Mouse (Mus musculus): ENCODE measurements around the gene 4921501E09Rik. TPM values are rescaled to one million over a fixed set of nuclear protein-coding genes. Genes with fewer than 3 reads are reported as not detected.
"Not testable (repeated sequence)": the region's sequence is repeated elsewhere in the genome, so short reads cannot be mapped to it uniquely, and the experiment has no call there.

Gene 4921501E09Rik
- not detected in 2 replicates for polyA plus RNA-seq (2016; fragmentation: Nextera tagmentation; extraction: Ambion mirVana)

DNA sequence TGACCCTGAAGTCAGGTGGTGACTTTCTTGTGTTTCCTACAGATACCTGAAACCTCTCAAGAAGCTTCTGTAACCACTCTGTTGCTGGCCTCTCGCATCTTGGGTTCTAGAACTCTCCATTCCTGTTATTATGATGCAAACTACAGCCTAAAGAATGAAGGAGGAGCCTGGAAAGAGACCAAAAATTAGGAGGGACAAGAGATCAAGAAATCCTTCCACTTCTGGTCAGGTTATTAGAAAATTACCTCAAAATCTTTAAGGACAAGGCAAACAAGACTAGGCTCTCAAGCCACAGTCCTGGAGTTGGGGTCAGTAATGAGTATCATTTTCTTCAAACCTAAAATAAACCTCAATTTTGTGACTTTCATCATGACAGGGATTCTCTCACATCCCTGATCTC lies at the start of gene 4921501E09Rik:
Gene 4921501E09Rik, minus strand, starts transcription at position 101 of the 400 bp plus-strand sequence.
- 41% methylated on average over 1 of the region's 1 CpGs for WGBS
- H3K27me3 ChIP-seq = no peaks in the 10 kb centered on the region
- H3K9me3 ChIP-seq = no peaks in the 10 kb centered on the region
- H3K36me3 ChIP-seq = no peaks in the 10 kb centered on the region
- H3K4me2 ChIP-seq = no peak within 1 kb of the TSS
- no peak for ATAC-seq (ENCODE audit: insufficient number of reproducible peaks, insufficient read depth, low FRiP score, low TSS enrichment, low read depth)
- no peak within 1 kb of the TSS for H3K9ac ChIP-seq (replicated peaks)
- H3K4me3 ChIP-seq (replicated peaks) = no peak within 1 kb of the TSS
- no peak within 1 kb of the TSS for H3K27ac ChIP-seq
- H3K4me1 ChIP-seq (replicated peaks) = no peaks in the 10 kb centered on the region

- no peak overlapping the region for H3K4me3 ChIP-seq (replicated peaks)
- H3K4me1 ChIP-seq (replicated peaks) = peaks cover 9% of the 10 kb centered on the region
- ATAC-seq (ENCODE audit: insufficient number of reproducible peaks, insufficient read depth, low FRiP score, low TSS enrichment, low read depth) = no peak
- H3K9me3 ChIP-seq = no peaks in the 10 kb centered on the region
- no peak overlapping the region for H3K4me2 ChIP-seq
- H3K36me3 ChIP-seq = no peaks in the 10 kb centered on the region; the same call in 1 of the 2 replicates
- WGBS = 89% methylated on average over 2 of the region's 2 CpGs
- H3K27me3 ChIP-seq = no peaks in the 10 kb centered on the region
- no peak overlapping the region for H3K27ac ChIP-seq
- no peak overlapping the region for H3K9ac ChIP-seq (replicated peaks)
These were observed 29.5 kb upstream of the 4921501E09Rik start for GRCm38 (mm10) chr17:33097396-33097795.

- H3K27me3 ChIP-seq = no peaks in the 10 kb centered on the region
- H3K4me3 ChIP-seq (replicated peaks) = peak overlapping the region; percentile 59
- no peaks in the 10 kb centered on the region for H3K36me3 ChIP-seq
- no peaks in the 10 kb centered on the region for H3K9me3 ChIP-seq
- WGBS = 3% methylated on average over 31 of the region's 31 CpGs
- H3K9ac ChIP-seq (replicated peaks) = peak overlapping the region; percentile 68
- peaks cover 9% of the 10 kb centered on the region for H3K4me1 ChIP-seq (replicated peaks)
- ATAC-seq (ENCODE audit: insufficient number of reproducible peaks, insufficient read depth, low FRiP score, low TSS enrichment, low read depth) = peak; percentile 54; the same call in 1 of the 2 replicates
- peak overlapping the region; percentile 71 for H3K4me2 ChIP-seq
- H3K27ac ChIP-seq = peak overlapping the region; percentile 84
These were observed 24.7 kb upstream of the 4921501E09Rik start for GRCm38 (mm10) chr17:33092391-33093193.

GRCm38 (mm10) chr17:33091630-33092029 lies 23.8 kb upstream of the 4921501E09Rik start:
- 97% methylated on average over 1 of the region's 1 CpGs for WGBS
- peaks cover 9% of the 10 kb centered on the region for H3K4me1 ChIP-seq (replicated peaks)
- no peak overlapping the region for H3K9ac ChIP-seq (replicated peaks)
- H3K4me3 ChIP-seq (replicated peaks) = no peak overlapping the region
- H3K36me3 ChIP-seq = no peaks in the 10 kb centered on the region
- no peak for ATAC-seq (ENCODE audit: insufficient number of reproducible peaks, insufficient read depth, low FRiP score, low TSS enrichment, low read depth)
- H3K27me3 ChIP-seq = no peaks in the 10 kb centered on the region
- no peaks in the 10 kb centered on the region for H3K9me3 ChIP-seq
- no peak overlapping the region for H3K4me2 ChIP-seq
- no peak overlapping the region for H3K27ac ChIP-seq

- Histone ChIP-seq H3K4me3 (replicated peaks) (peak within 1 kb of the TSS; percentile 61), H3K27me3 (no peaks in the 10 kb centered on the region), H3K4me1 (replicated peaks) (peaks cover 9% of the 10 kb centered on the region), H3K27ac (peak within 1 kb of the TSS; percentile 79), H3K9me3 (no peaks in the 10 kb centered on the region), H3K4me2 (peak within 1 kb of the TSS; percentile 64), H3K9ac (replicated peaks) (peak within 1 kb of the TSS; percentile 70), H3K36me3 (no peaks in the 10 kb centered on the region)
- peak; percentile 96 for ATAC-seq (ENCODE audit: insufficient number of reproducible peaks, insufficient read depth, low FRiP score, low TSS enrichment, low read depth)
- 4% methylated on average over 34 of the region's 34 CpGs for WGBS
These were observed 21.5 kb upstream of the 4921501E09Rik start, which contains the start of gene Zfp563 for GRCm38 (mm10) chr17:33089220-33089949. Gene Zfp563, plus strand, starts transcription at chr17:33089310.

DNA sequence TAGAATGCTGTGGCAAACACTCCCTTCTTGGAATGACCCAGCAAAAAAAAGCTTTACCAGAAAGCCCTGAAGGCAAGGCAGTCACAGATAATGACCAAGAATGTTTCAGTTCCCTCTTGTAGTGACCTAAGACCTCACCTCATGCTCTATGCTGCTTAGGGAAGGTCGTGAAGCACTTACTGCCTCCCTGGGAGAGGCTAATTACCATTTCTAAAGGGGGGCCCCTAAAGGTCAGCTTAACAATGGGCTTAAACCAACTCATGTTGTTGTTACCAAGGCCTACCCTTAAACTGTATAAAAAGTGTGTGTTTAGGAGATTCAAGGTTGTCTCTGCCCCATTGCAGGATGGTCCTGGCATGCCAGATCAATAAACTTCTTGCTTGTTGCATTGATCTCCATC lies 4.9 kb downstream of the 4921501E09Rik start:
- H3K4me2 ChIP-seq = no peak overlapping the region
- H3K9me3 ChIP-seq = no peaks in the 10 kb centered on the region
- no peaks in the 10 kb centered on the region for H3K4me1 ChIP-seq (replicated peaks)
- WGBS = 0% methylated on average over 1 of the region's 1 CpGs
- H3K4me3 ChIP-seq (replicated peaks) = no peak overlapping the region
- H3K27ac ChIP-seq = no peak overlapping the region
- H3K27me3 ChIP-seq = no peaks in the 10 kb centered on the region
- no peaks in the 10 kb centered on the region for H3K36me3 ChIP-seq
- ATAC-seq (ENCODE audit: insufficient number of reproducible peaks, insufficient read depth, low FRiP score, low TSS enrichment, low read depth) = no peak
- no peak overlapping the region for H3K9ac ChIP-seq (replicated peaks)

DNA sequence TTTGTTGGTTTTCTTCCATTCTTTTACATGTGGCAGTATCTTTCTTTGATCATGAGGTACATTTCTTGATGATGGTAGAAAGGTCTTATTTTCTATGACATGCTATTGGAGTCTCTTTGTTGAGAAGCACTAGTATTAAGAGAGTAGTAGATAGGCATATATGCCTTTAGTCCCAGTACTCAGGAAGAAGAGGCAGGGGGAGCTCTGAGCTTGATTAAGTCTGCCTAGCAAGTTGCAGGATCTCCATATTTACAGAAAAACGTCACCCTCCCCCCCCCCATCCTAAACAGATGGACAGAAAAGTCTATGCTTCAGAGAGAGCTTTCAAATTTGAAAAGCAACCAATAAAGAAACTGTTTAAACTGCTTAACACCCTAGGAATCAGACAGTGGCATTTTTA lies 9.1 kb downstream of the 4921501E09Rik start:
- H3K9ac ChIP-seq (replicated peaks) = no peak overlapping the region
- H3K9me3 ChIP-seq = no peaks in the 10 kb centered on the region
- H3K36me3 ChIP-seq = no peaks in the 10 kb centered on the region
- no peak overlapping the region for H3K4me2 ChIP-seq
- 4% methylated on average over 1 of the region's 1 CpGs for WGBS
- no peak overlapping the region for H3K4me3 ChIP-seq (replicated peaks)
- no peaks in the 10 kb centered on the region for H3K4me1 ChIP-seq (replicated peaks)
- H3K27ac ChIP-seq = no peak overlapping the region
- ATAC-seq (ENCODE audit: insufficient number of reproducible peaks, insufficient read depth, low FRiP score, low TSS enrichment, low read depth) = no peak
- no peaks in the 10 kb centered on the region for H3K27me3 ChIP-seq

GRCm38 (mm10) chr17:33032900-33033891 lies 34.7 kb downstream of the 4921501E09Rik start, which contains the start of gene Zfp763:
Gene Zfp763, minus strand, starts transcription at chr17:33033402.
- Histone ChIP-seq H3K27me3 (no peaks in the 10 kb centered on the region), H3K4me2 (peak within 1 kb of the TSS; percentile 60), H3K36me3 (no peaks in the 10 kb centered on the region), H3K9ac (replicated peaks) (peak within 1 kb of the TSS; percentile 84), H3K9me3 (no peaks in the 10 kb centered on the region; the same call in 1 of the 2 replicates), H3K27ac (peak within 1 kb of the TSS; percentile 90), H3K4me3 (replicated peaks) (peak within 1 kb of the TSS; percentile 78), H3K4me1 (replicated peaks) (peaks cover 3% of the 10 kb centered on the region; the same call in 1 of the 2 replicates)
- ATAC-seq (ENCODE audit: insufficient number of reproducible peaks, insufficient read depth, low FRiP score, low TSS enrichment, low read depth) = peak; percentile 98
- 3% methylated on average over 27 of the region's 27 CpGs for WGBS

DNA sequence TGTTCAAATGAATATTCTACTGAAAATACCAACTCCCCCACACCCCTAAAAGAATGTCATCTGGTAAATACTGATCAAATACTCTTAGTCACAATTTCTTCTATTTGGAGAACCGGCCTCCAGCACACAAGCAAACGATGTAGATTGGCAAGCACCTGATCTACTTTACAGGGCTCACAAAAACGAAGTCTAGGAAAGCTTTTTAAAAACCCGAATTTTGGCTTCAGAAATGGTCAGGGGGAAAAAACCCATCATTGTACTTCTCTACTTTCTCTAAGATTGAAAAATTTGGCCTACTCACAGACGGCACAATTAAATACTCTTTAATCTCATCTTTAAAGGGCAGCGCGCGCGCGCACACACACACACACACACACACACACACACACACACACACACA lies 35.5 kb downstream of the 4921501E09Rik start:
- Histone ChIP-seq H3K27ac (peak overlapping the region; percentile 90; the same call in 1 of the 2 replicates), H3K9me3 (peaks cover 8% of the 10 kb centered on the region), H3K9ac (replicated peaks) (peak overlapping the region; percentile 84), H3K4me2 (peak overlapping the region; percentile 60), H3K4me3 (replicated peaks) (peak overlapping the region; percentile 78), H3K27me3 (no peaks in the 10 kb centered on the region), H3K4me1 (replicated peaks) (peaks cover 3% of the 10 kb centered on the region; the same call in 1 of the 2 replicates), H3K36me3 (peaks cover 3% of the 10 kb centered on the region; the same call in 1 of the 2 replicates)
- WGBS = 19% methylated on average over 10 of the region's 10 CpGs
- ATAC-seq (ENCODE audit: insufficient number of reproducible peaks, insufficient read depth, low FRiP score, low TSS enrichment, low read depth) = no peak

DNA sequence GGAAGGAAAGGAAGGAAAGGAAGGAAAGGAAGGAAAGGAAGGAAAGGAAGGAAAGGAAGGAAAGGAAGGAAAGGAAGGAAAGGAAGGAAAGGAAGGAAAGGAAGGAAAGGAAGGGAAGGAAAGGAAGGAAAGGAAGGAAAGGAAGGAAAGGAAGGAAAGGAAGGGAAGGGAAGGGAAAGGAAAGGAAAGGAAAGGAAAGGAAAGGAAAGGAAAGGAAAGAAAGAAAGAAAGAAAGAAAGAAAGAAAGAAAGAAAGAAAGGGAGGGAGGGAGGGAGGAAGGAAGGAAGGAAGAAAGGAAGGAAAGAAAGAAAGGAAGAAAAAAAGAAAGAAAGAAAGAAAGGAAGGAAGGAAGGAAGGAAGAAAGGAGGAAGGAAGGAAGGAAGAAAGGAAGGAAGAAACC lies 47.4 kb downstream of the 4921501E09Rik start:
- H3K36me3 ChIP-seq = peaks cover 87% of the 10 kb centered on the region
- not testable (repeated sequence) for H3K27me3 ChIP-seq; H3K4me2 ChIP-seq; H3K4me1 ChIP-seq (replicated peaks); H3K27ac ChIP-seq; ATAC-seq (ENCODE audit: insufficient number of reproducible peaks, insufficient read depth, low FRiP score, low TSS enrichment, low read depth); H3K9ac ChIP-seq (replicated peaks); H3K4me3 ChIP-seq (replicated peaks)
- H3K9me3 ChIP-seq = peaks cover 80% of the 10 kb centered on the region
